Mouse (Mus musculus): ENCODE measurements around the gene Atxn1l. TPM values are rescaled to one million over a fixed set of nuclear protein-coding genes. Genes with fewer than 3 reads are reported as not detected.

Atxn1l gene
- total and polyA plus RNA-seq, 3 experiments = 6.5 to 23.0 (median 20.0) TPM

GRCm38 (mm10) chr8:109747468-109748199 is 10.1 kb upstream of the Atxn1l start:
- H3K9ac ChIP-seq (ENCODE audit: low read depth, low read length) = no peak overlapping the region
- no peaks in the 10 kb centered on the region for H3K36me3 ChIP-seq (ENCODE audit: control insufficient read depth, insufficient read depth, low read length)
- H3K79me2 ChIP-seq (replicated peaks; ENCODE audit: control insufficient read depth, insufficient read depth, low read length) = no peaks in the 10 kb centered on the region
- H3K27ac ChIP-seq = no peak overlapping the region
- no peak overlapping the region for H3K4me3 ChIP-seq
- H3K27me3 ChIP-seq (ENCODE audit: control insufficient read depth, insufficient read depth, low read length) = no peaks in the 10 kb centered on the region
- TF ChIP-seq EP300 (IDR thresholded peaks at IDR 0.05; ENCODE audit: insufficient read depth, low read depth, low read length) = no peak
- TF ChIP-seq CTCF (IDR thresholded peaks at IDR 0.05) = no peak
- TF ChIP-seq POLR2A (IDR thresholded peaks at IDR 0.05; ENCODE audit: insufficient read depth, low read depth, low read length) = no peak
- no peak for DNase-seq
- WGBS = 78% methylated on average over 12 of the region's 12 CpGs
- intact Hi-C loops (cut with DNase I) = no loop called here
- H3K4me1 ChIP-seq (ENCODE audit: control insufficient read depth, insufficient read depth, low read length) = no peaks in the 10 kb centered on the region; the same call in 1 of the 2 replicates

- no peaks in the 10 kb centered on the region for H3K36me3 ChIP-seq (ENCODE audit: control insufficient read depth, insufficient read depth, low read length)
- no peaks in the 10 kb centered on the region; the same call in 1 of the 2 replicates for H3K79me2 ChIP-seq (replicated peaks; ENCODE audit: control insufficient read depth, insufficient read depth, low read length)
- no peak overlapping the region for H3K9ac ChIP-seq (ENCODE audit: low read depth, low read length)
- peak overlapping the region; percentile 68 for H3K4me3 ChIP-seq
- intact Hi-C loops (cut with DNase I) = no loop called here
- 69% methylated on average over 1 of the region's 1 CpGs for WGBS
- DNase-seq = no peak
- H3K27me3 ChIP-seq (ENCODE audit: control insufficient read depth, insufficient read depth, low read length) = no peaks in the 10 kb centered on the region
- TF ChIP-seq POLR2A (IDR thresholded peaks at IDR 0.05; ENCODE audit: insufficient read depth, low read depth, low read length) = no peak
- TF ChIP-seq CTCF (IDR thresholded peaks at IDR 0.05) = no peak
- TF ChIP-seq EP300 (IDR thresholded peaks at IDR 0.05; ENCODE audit: insufficient read depth, low read depth, low read length) = no peak
- no peaks in the 10 kb centered on the region for H3K4me1 ChIP-seq (ENCODE audit: control insufficient read depth, insufficient read depth, low read length)
- H3K27ac ChIP-seq = peak overlapping the region; percentile 80
These were observed 476 bp upstream of the Atxn1l start for GRCm38 (mm10) chr8:109738049-109738380.

GRCm38 (mm10) chr8:109736819-109737218 is 720 bp downstream of the Atxn1l start:
- peak overlapping the region; percentile 96 for H3K9ac ChIP-seq (ENCODE audit: low read depth, low read length)
- H3K36me3 ChIP-seq (ENCODE audit: control insufficient read depth, insufficient read depth, low read length) = no peaks in the 10 kb centered on the region
- 4% methylated on average over 8 of the region's 8 CpGs for WGBS
- no peaks in the 10 kb centered on the region for H3K4me1 ChIP-seq (ENCODE audit: control insufficient read depth, insufficient read depth, low read length)
- no peaks in the 10 kb centered on the region; the same call in 1 of the 2 replicates for H3K79me2 ChIP-seq (replicated peaks; ENCODE audit: control insufficient read depth, insufficient read depth, low read length)
- DNase-seq = peak in 1 of 2 experiments; percentile 20
- peak overlapping the region; percentile 68 for H3K4me3 ChIP-seq
- H3K27ac ChIP-seq = peak overlapping the region; percentile 80
- TF ChIP-seq EP300 (IDR thresholded peaks at IDR 0.05; ENCODE audit: insufficient read depth, low read depth, low read length) (no peak), CTCF (IDR thresholded peaks at IDR 0.05) (no peak), POLR2A (IDR thresholded peaks at IDR 0.05; ENCODE audit: insufficient read depth, low read depth, low read length) (no peak)
- intact Hi-C loops (cut with DNase I) = no loop called here
- no peaks in the 10 kb centered on the region for H3K27me3 ChIP-seq (ENCODE audit: control insufficient read depth, insufficient read depth, low read length)

GRCm38 (mm10) chr8:109734018-109734417 is 3.5 kb downstream of the Atxn1l start:
- no peak overlapping the region for H3K4me3 ChIP-seq
- intact Hi-C loops (cut with DNase I) = no loop called here
- H3K9ac ChIP-seq (ENCODE audit: low read depth, low read length) = no peak overlapping the region
- no peaks in the 10 kb centered on the region; the same call in 1 of the 2 replicates for H3K79me2 ChIP-seq (replicated peaks; ENCODE audit: control insufficient read depth, insufficient read depth, low read length)
- H3K27ac ChIP-seq = no peak overlapping the region
- TF ChIP-seq CTCF (IDR thresholded peaks at IDR 0.05) (no peak), POLR2A (IDR thresholded peaks at IDR 0.05; ENCODE audit: insufficient read depth, low read depth, low read length) (no peak), EP300 (IDR thresholded peaks at IDR 0.05; ENCODE audit: insufficient read depth, low read depth, low read length) (no peak)
- no peaks in the 10 kb centered on the region for H3K4me1 ChIP-seq (ENCODE audit: control insufficient read depth, insufficient read depth, low read length)
- 28% methylated on average over 3 of the region's 3 CpGs for WGBS
- no peaks in the 10 kb centered on the region for H3K27me3 ChIP-seq (ENCODE audit: control insufficient read depth, insufficient read depth, low read length)
- no peak for DNase-seq
- no peaks in the 10 kb centered on the region for H3K36me3 ChIP-seq (ENCODE audit: control insufficient read depth, insufficient read depth, low read length)

DNA sequence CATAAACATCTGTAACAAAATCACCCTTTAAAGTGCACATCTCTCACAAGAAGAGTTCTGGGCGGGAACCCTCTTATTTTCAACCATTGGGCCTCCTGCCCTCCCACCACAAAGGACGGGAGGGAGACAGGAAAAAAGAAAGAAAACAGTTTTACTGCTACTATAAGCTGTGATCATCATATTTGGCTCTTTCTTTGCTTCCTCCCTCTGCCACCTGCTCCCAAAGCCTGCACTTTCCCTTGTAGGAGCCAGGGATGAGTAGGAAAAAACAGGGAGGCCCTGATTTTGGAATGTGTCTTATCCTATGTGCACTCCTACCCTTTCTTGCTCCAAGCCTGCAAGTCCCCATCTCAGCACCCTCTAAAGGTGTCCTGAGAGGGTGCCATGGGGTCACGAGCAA is 6.5 kb downstream of the Atxn1l start:
- Histone ChIP-seq H3K36me3 (ENCODE audit: control insufficient read depth, insufficient read depth, low read length) (no peaks in the 10 kb centered on the region), H3K27me3 (ENCODE audit: control insufficient read depth, insufficient read depth, low read length) (no peaks in the 10 kb centered on the region), H3K27ac (no peak overlapping the region), H3K79me2 (replicated peaks; ENCODE audit: control insufficient read depth, insufficient read depth, low read length) (no peaks in the 10 kb centered on the region), H3K4me1 (ENCODE audit: control insufficient read depth, insufficient read depth, low read length) (no peaks in the 10 kb centered on the region), H3K4me3 (no peak overlapping the region), H3K9ac (ENCODE audit: low read depth, low read length) (no peak overlapping the region)
- TF ChIP-seq POLR2A (IDR thresholded peaks at IDR 0.05; ENCODE audit: insufficient read depth, low read depth, low read length) (no peak), CTCF (IDR thresholded peaks at IDR 0.05) (no peak), EP300 (IDR thresholded peaks at IDR 0.05; ENCODE audit: insufficient read depth, low read depth, low read length) (no peak)
- 83% methylated on average over 3 of the region's 3 CpGs for WGBS
- intact Hi-C loops (cut with DNase I) = no loop called here
- no peak for DNase-seq

- H3K4me1 ChIP-seq (ENCODE audit: control insufficient read depth, insufficient read depth, low read length) = no peaks in the 10 kb centered on the region
- no peak overlapping the region for H3K27ac ChIP-seq
- H3K4me3 ChIP-seq = no peak overlapping the region
- no peaks in the 10 kb centered on the region for H3K36me3 ChIP-seq (ENCODE audit: control insufficient read depth, insufficient read depth, low read length)
- no peak overlapping the region for H3K9ac ChIP-seq (ENCODE audit: low read depth, low read length)
- no peaks in the 10 kb centered on the region for H3K27me3 ChIP-seq (ENCODE audit: control insufficient read depth, insufficient read depth, low read length)
- intact Hi-C loops (cut with DNase I) = no loop called here
- no peaks in the 10 kb centered on the region for H3K79me2 ChIP-seq (replicated peaks; ENCODE audit: control insufficient read depth, insufficient read depth, low read length)
- TF ChIP-seq POLR2A (IDR thresholded peaks at IDR 0.05; ENCODE audit: insufficient read depth, low read depth, low read length) (no peak), EP300 (IDR thresholded peaks at IDR 0.05; ENCODE audit: insufficient read depth, low read depth, low read length) (no peak)
- WGBS = 83% methylated on average over 3 of the region's 3 CpGs
- DNase-seq = no peak
These were observed 12.4 kb downstream of the Atxn1l start for GRCm38 (mm10) chr8:109725106-109725505.
